Mouse (Mus musculus) megakaryocyte, embryonic 14.5 days (primary cell): Measurements from ENCODE around the gene Rabep2.

Source experiments
- FLI1 ChIP-seq: IDR thresholded peaks from 2 replicates; pipeline ENCODE4 v1.6.1; 2012; ENCODE audit warnings: low read length, inconsistent platforms, mixed read lengths
- GATA1 ChIP-seq: IDR thresholded peaks from 3 replicates; pipeline ENCODE4 v1.6.1; 2012; ENCODE audit warnings: mixed read lengths, low read length, inconsistent platforms, borderline replicate concordance

DNA sequence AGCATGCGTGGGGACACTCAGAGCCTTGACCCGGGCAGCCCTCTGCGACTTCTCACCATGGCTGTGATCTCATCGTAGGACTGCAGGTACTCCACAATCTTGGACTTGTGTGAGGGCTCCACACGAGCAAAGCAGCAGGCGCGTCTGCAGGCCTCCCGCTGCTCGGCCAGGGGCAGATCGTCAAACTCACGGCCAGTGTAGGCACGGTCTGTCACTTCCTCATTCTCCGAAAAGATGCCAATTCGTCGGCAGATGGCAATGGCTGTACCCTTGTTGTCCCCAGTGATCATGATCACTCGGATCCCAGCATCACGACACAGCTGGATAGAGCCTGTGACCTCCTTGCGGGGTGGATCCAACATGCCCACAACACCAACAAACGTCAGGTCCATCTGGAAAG is 19.9 kb downstream of the Rabep2 start:
- TF ChIP-seq GATA1 (no peak), FLI1 (no peak)
